Mouse (Mus musculus): ENCODE results near the gene Rnf43.

Rnf43 gene

GRCm38 (mm10) chr11:87760301-87761081 lies 98.0 kb downstream of the Rnf43 start, which contains the start of gene Tspoap1:
Gene Tspoap1, plus strand, starts transcription at chr11:87760541.
- DNase-seq (ENCODE audit: low spot score) = no peak

- no peak for DNase-seq (ENCODE audit: low spot score)
Observed at GRCm38 (mm10) chr11:87761181-87761721, 98.7 kb downstream of the Rnf43 start.

DNA sequence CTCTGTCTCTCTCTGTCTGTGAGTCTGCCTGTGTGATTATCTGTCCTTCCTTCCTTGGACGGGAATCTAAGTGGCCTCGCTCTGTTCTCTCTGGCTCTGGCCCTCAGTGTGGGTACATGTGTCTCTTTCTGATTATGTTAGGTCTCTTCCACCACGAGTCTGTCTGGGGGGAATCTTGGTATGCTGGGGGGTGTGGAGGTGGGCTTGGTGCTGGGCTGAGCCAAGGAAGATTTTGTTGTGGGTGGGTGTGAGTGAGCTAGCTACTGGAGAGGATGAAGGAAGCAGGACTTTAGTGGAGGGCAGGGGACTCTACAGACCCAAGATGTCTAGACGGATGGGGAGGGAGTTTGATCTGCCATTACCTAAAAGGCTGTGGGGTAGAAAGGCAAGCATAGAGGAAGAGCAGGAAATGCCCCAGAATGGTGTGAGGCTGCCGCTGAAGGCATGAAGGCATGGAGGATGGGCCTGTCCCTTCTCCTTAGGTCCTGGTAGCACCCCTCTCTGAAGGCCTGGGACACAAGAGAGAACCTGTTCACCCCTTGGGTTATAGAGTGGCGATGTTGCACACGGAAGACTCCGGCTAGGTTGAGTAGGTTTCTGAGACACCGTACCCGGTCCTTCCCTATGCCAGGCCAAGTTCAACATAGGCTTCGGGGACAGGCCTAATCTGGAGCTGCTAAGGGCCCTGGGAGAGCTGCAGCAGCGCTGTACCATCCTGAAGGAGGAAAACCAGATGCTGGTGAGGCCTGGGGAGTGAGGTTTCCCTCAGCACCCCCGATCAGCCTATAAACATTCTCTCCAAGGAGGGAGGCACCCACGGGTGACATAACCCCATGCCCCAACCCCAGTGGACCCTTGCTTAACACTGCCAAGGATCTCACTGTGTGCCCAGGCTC lies 99.5 kb downstream of the Rnf43 start:
- DNase-seq (ENCODE audit: low spot score) = no peak

- no peak for DNase-seq (ENCODE audit: low spot score)
Observed at GRCm38 (mm10) chr11:87762702-87763385, 100.3 kb downstream of the Rnf43 start.

DNA sequence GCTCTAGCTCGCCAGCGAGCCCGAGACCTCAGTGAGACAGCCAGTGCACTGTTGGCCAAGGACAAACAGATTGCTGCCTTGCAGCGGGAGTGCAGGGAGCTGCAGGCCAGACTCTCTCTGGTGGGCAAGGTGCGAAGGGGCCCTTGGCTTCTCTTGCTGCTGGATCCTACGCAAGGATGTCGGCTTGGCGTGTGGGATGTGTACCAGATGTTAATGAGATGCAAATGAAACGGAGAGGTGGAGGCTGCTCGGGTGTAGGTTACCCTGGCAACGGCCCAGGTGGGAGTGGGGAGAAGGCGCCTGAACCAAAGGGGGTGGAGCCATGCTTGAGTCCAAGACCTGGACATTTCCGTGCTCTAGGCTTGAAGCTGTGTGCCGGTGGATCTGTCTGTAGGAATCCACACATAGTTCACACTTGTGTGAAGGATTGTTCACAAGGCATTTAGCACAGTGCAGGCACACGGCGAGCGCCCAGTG lies 101.0 kb downstream of the Rnf43 start:
- no peak for DNase-seq (ENCODE audit: low spot score)

DNA sequence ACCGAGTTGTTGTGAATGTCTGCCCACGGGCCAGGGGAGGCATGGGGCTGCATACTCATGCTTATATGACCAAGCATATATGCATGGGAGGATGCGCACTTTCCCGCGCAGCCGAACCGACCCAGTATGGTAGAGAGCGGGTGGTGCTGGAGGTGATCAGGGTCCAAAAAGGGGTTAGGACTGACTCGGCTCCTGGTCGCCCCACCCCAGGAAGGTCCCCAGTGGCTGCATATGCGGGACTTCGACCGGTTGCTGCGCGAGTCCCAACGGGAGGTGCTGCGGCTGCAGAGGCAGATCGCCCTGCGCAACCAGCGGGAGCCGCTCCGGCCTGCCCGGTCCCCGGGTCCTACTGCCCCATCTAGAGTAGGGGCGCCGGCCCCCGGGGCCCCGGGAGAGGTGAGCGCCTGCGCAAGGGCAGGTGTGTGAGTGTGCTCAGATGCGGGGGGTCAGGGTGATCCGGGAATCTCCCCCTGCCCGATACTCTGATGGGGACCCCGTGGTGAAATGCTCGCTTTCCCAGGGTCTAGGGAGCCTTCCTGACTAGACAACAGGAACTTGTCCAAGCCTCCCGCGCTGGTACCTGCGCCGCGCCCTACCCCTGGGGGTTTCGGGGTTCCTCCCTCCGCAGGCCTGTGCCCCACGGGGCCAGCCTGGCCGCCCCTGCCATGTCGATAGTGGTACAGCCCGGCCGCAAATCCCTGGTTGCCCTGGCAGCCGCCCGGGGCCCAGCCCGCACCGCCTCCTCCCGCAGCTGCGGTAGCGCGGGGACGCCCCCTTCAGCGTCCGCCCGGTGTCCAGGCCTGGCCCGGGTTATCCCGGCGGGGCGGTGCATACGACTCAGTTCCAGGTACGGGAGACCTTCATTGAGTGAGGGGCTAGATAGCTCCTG lies 101.7 kb downstream of the Rnf43 start:
- peak; percentile 44 for DNase-seq (ENCODE audit: low spot score)

DNA sequence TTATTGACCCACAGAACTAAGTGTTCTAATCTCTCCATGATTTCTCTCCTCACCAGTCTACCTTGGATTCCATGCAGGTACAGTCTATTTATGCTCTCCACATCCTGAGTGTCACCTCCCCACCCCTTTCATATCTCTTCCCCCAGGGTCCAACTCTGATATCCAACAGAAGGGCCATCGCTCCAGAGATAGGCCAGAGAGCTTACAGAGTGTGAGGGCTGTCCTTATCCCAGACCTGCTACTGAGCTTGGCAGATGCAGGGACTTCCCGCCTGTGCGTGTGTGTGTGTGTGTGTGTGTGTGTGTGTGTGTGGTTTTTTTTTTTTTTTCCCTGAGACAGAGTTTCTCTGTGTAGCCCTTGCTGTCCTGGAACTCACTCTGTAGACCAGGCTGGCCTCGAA lies 106.2 kb downstream of the Rnf43 start:
- DNase-seq (ENCODE audit: low spot score) = no peak

DNA sequence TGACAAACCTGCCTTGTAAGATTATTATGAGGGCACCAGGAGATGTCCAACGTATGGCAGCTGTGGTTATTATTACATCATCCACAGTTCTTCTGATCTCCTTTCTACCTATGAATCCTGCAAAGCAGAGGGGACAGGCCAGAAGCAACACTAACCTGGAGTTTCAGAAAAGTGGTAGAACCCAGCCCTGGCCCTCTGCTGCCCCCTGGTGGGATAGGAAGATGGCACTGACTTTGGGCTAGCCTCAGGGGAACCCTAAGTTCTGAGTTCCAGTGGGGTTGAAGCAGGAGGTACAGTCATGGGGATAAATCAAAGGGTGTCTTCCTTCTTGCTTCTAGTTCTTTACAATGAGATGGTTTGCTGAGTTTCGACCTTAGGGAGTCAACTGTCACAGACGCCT lies 108.5 kb downstream of the Rnf43 start:
- peak; percentile 83 for DNase-seq (ENCODE audit: low spot score)

GRCm38 (mm10) chr11:87772354-87772753 lies 109.8 kb downstream of the Rnf43 start:
- no peak for DNase-seq (ENCODE audit: low spot score)

- DNase-seq (ENCODE audit: low spot score) = no peak
Observed at GRCm38 (mm10) chr11:87778100-87778765, 115.7 kb downstream of the Rnf43 start.

- no peak for DNase-seq (ENCODE audit: low spot score)
Observed at GRCm38 (mm10) chr11:87778915-87779314, 116.4 kb downstream of the Rnf43 start.

DNA sequence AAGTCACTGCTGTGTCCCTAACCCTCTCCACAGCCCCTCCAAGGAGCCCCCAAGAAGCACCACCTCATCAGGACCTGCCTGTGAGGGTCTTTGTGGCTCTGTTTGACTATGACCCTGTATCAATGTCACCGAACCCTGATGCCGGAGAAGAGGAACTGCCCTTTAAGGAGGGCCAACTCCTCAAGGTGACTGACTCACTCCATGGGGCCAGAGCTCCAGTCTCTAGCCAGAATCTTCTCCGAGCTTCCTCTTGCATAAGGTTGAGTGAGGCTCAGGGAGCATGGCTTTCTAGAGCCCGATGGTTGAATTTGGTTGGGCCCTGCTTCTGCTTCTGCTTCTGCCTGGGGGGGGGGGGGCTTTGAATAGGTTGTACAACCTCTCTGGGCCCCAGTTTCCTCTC lies 116.9 kb downstream of the Rnf43 start:
- no peak for DNase-seq (ENCODE audit: low spot score)

GRCm38 (mm10) chr11:87780130-87780529 lies 117.6 kb downstream of the Rnf43 start:
- no peak for DNase-seq (ENCODE audit: low spot score)
